Mouse (Mus musculus) neural tube, embryonic 12.5 days (tissue): ENCODE measurements around the gene Hamp. TPM values are rescaled to one million over a fixed set of nuclear protein-coding genes. Genes with fewer than 3 reads are reported as not detected.
"Not testable (repeated sequence)": the region's sequence is repeated elsewhere in the genome, so short reads cannot be mapped to it uniquely, and the experiment has no call there.

ENCODE experiments used
- ATAC-seq: fragments of 200-750 bp; cut with Nextera tagmentation; 2 replicates; pipeline ENCODE4 v1.8.0; 2017; ENCODE audit warnings: low read depth, mild to moderate bottlenecking, moderate TSS enrichment, moderate library complexity; ENCODE audit not compliant: low FRiP score
- H3K27ac ChIP-seq: fragments of 300-500 bp; sonication (generic); 2 replicates; pipeline ENCODE4 v1.5.1; 2016
- H3K27me3 ChIP-seq: fragments of 300-500 bp; sonication (generic); replicated peaks from 2 replicates; pipeline ENCODE4 v1.6.1; 2016; ENCODE audit warnings: mild to moderate bottlenecking
- H3K36me3 ChIP-seq: fragments of 300-500 bp; sonication (generic); 2 replicates; pipeline ENCODE4 v1.6.1; 2016; ENCODE audit warnings: mild to moderate bottlenecking
- H3K4me1 ChIP-seq: fragments of 300-500 bp; sonication (generic); 2 replicates; pipeline ENCODE4 v1.6.1; 2016
- H3K4me2 ChIP-seq: fragments of 300-500 bp; sonication (generic); replicated peaks from 2 replicates; pipeline ENCODE4 v1.6.1; 2016; ENCODE audit warnings: mild to moderate bottlenecking
- H3K4me3 ChIP-seq: fragments of 300-500 bp; sonication (generic); 2 replicates; pipeline ENCODE4 v1.5.1; 2016
- H3K9ac ChIP-seq: fragments of 300-500 bp; sonication (generic); 2 replicates; pipeline ENCODE4 v1.6.1; 2016; ENCODE audit warnings: mild to moderate bottlenecking
- H3K9me3 ChIP-seq: fragments of 300-500 bp; sonication (generic); 2 replicates; pipeline ENCODE4 v1.6.1; 2016; ENCODE audit warnings: mild to moderate bottlenecking
- WGBS: fragments of 180-500 bp; shearing (Covaris S2); methylation state at CpG from one replicate; pipeline ENCODE4 v1.1.7; 2016; 5-methylcytosine and 5-hydroxymethylcytosine counted together
- polyA plus RNA-seq: library from polyadenylated mRNA; unstranded; fragments of >200 nt; fragmentation: Nextera tagmentation; extraction: Ambion mirVana; gene quantifications from 2 replicates; pipeline ENCODE4 v1.2.1, GENCODE M21; 2016

Hamp gene
- polyA plus RNA-seq, 1 experiment from 2014 or later, result not detected

DNA sequence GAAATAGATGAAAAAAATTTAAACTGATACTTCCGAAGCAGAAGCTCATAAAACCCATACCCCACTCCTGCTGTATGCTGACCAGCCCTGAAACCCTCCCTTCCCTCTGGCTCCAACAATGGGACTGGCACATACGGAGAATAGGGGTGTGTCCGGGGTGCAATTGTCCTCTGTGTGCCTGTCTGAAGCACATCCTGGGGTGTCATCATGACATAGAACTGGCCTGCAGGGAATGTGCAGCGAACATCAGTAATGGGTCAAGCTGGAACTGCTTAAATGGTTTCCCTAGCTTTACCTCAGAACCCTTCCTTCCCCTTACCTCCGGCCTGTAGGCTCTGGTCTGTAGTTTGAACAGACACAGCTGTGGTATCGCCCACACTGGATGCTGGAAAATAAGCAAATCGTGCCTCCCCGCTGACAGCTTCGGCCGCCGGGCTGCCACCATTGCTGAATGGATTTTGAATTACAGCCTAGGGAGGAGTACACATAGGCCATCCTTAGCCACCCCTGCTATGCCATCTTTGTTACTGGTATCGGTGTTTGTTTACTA, 11.2 kb upstream of the Hamp start:
- ATAC-seq, result no peak
- Histone ChIP-seq H3K4me3 (peak overlapping the region; percentile 100), H3K9me3 (no peaks in the 10 kb centered on the region), H3K4me2 (peak overlapping the region; percentile 92), H3K36me3 (peaks cover 55% of the 10 kb centered on the region), H3K27ac (no peak overlapping the region), H3K9ac (peak overlapping the region; percentile 98; the same call in 1 of the 2 replicates), H3K4me1 (peaks cover 22% of the 10 kb centered on the region), H3K27me3 (no peaks in the 10 kb centered on the region)
- WGBS, result 84% methylated on average over 12 of the region's 12 CpGs

DNA sequence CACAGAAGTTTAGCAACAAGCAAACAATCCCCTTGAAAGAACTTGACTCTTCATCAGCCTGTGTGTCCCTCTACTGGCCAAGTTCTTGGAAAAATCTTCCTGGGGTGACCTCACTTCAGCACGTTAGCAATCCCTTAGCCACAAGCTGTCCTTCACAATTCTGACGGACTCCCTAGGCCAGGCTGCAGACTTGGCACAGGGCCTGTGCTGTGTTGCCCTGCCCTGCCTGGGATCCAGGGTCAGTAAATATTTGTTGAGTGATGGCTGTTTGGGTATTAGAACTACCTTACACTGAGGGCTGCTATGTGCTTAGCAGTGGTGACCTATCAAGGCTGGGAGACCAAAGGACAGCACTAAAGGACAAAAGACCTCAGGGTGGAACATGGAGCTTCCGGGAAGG, 10.2 kb upstream of the Hamp start:
- no peaks in the 10 kb centered on the region for H3K9me3 ChIP-seq
- no peak for ATAC-seq
- peaks cover 65% of the 10 kb centered on the region for H3K36me3 ChIP-seq
- H3K4me2 ChIP-seq, result no peak overlapping the region
- WGBS, result 90% methylated on average over 3 of the region's 3 CpGs
- peaks cover 22% of the 10 kb centered on the region for H3K4me1 ChIP-seq
- H3K9ac ChIP-seq, result no peak overlapping the region
- H3K27me3 ChIP-seq, result no peaks in the 10 kb centered on the region
- no peak overlapping the region for H3K27ac ChIP-seq
- no peak overlapping the region for H3K4me3 ChIP-seq

DNA sequence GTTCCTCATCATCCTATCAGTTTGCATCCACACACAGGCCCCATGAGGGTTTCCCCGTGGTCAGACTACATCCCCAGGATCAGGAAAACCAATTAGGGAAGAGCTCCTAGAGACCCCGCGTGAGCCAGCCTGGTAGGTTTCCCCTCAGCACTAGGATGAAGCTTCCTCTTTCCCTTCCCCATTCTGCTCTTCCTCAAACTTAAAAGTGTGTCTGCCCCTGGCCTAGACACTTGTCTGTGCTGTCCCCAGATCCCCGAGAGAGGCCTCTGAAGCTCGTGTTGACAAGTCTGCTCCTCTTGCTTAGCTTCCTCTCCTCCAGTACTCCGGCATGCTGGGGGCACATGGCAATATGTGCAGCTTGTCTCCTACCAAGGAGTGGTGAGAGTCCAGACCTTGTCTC, 9.6 kb upstream of the Hamp start:
- H3K36me3 ChIP-seq, result peaks cover 64% of the 10 kb centered on the region
- no peak overlapping the region for H3K4me3 ChIP-seq
- no peak for ATAC-seq
- H3K9ac ChIP-seq, result no peak overlapping the region
- H3K27me3 ChIP-seq, result no peaks in the 10 kb centered on the region
- 91% methylated on average over 6 of the region's 6 CpGs for WGBS
- H3K4me2 ChIP-seq, result no peak overlapping the region
- peaks cover 20% of the 10 kb centered on the region for H3K4me1 ChIP-seq
- H3K27ac ChIP-seq, result no peak overlapping the region
- no peaks in the 10 kb centered on the region for H3K9me3 ChIP-seq

DNA sequence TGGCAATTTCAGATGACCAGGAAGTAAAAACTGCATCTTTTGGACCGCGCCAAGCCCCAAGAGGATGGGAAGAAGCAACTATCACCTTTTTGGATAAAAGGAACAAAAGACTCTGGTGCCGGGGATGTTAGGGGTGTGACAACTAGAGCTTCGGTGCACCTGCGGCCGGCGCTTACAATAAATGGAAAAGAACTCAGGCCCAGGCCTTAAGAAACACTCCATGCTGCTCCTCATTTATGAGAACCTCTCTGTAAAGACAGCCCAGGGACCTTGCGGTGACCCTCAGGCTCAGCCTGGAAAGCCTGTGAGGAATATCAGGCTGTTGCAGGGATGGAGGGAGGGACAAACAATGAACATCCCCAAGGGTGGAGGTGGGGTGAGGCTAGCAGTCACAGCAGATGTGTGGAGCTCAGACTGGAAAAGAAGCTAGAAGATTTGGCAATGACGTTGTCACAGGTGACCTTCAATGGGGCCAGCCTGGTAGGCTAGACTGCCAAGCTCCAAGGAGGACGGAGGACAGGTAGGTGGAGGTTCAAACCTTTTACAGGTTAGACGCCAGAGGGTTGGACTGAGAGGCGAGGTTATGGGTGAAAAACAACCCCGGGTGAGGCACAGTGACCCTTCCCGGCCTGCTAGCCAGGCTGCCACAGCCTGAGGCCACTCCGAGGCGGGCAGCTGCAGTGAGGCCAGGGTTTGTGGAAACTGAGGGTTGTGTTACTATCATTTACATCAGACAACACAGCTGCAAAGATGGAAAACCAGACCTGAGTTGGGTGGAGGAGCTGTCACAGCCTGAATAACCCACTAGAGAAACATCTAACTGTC, 8.8 kb upstream of the Hamp start:
- ATAC-seq, result no peak
- H3K4me3 ChIP-seq, result no peak overlapping the region
- WGBS, result 94% methylated on average over 16 of the region's 16 CpGs
- no peak overlapping the region for H3K4me2 ChIP-seq
- peaks cover 12% of the 10 kb centered on the region for H3K4me1 ChIP-seq
- H3K36me3 ChIP-seq, result peaks cover 64% of the 10 kb centered on the region
- no peak overlapping the region for H3K27ac ChIP-seq
- no peaks in the 10 kb centered on the region for H3K27me3 ChIP-seq
- H3K9me3 ChIP-seq, result no peaks in the 10 kb centered on the region
- no peak overlapping the region for H3K9ac ChIP-seq

- WGBS, result 94% methylated on average over 3 of the region's 3 CpGs
Observed at GRCm38 (mm10) chr7:30949902-30950301, 6.1 kb upstream of the Hamp start.

GRCm38 (mm10) chr7:30945876-30946275, 2.0 kb upstream of the Hamp start:
- no peaks in the 10 kb centered on the region for H3K4me1 ChIP-seq
- peaks cover 37% of the 10 kb centered on the region for H3K36me3 ChIP-seq
- H3K9ac ChIP-seq, result no peak overlapping the region
- no peaks in the 10 kb centered on the region for H3K9me3 ChIP-seq
- no peak overlapping the region for H3K27ac ChIP-seq
- no peak overlapping the region for H3K4me2 ChIP-seq
- H3K4me3 ChIP-seq, result no peak overlapping the region
- H3K27me3 ChIP-seq, result no peaks in the 10 kb centered on the region
- WGBS, result 97% methylated on average over 7 of the region's 7 CpGs
- no peak for ATAC-seq

More at GRCm38 (mm10) chr7:30949902-30950301, 6.1 kb upstream of the Hamp start:
- H3K4me2 ChIP-seq, H3K9me3 ChIP-seq, H3K4me3 ChIP-seq, H3K27ac ChIP-seq, H3K27me3 ChIP-seq, ATAC-seq, H3K9ac ChIP-seq, H3K4me1 ChIP-seq: not testable (repeated sequence)
- peaks cover 75% of the 10 kb centered on the region for H3K36me3 ChIP-seq

DNA sequence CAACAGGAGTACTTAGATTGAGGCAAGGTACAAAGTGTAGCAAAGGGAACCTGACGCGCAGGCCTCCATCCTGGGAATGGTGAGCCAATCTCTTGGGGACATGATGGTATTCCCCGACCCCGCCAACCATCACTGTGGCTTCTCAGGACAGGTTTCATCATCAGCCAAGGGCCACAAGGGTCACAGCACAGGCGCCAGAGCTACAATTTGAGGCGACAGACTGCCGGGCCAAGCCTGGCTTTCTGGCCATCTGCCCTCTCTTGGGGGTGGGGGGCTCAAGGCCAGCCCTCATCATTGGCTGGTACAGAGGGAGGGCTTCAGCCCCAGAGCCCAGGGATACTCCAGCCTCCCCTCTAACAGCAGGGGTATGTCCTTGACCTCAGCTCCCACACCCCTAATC, 1.6 kb upstream of the Hamp start:
- H3K36me3 ChIP-seq, result peaks cover 33% of the 10 kb centered on the region
- H3K27ac ChIP-seq, H3K4me1 ChIP-seq, H3K4me3 ChIP-seq, ATAC-seq, H3K27me3 ChIP-seq, H3K4me2 ChIP-seq, H3K9ac ChIP-seq, H3K9me3 ChIP-seq: not testable (repeated sequence)
- WGBS, result 93% methylated on average over 7 of the region's 7 CpGs

GRCm38 (mm10) chr7:30944706-30945105, 874 bp upstream of the Hamp start:
- peaks cover 26% of the 10 kb centered on the region for H3K36me3 ChIP-seq
- not testable (repeated sequence) for H3K4me2 ChIP-seq, H3K27ac ChIP-seq, H3K27me3 ChIP-seq, H3K9me3 ChIP-seq, H3K9ac ChIP-seq, H3K4me3 ChIP-seq, H3K4me1 ChIP-seq, ATAC-seq
- 76% methylated on average over 2 of the region's 2 CpGs for WGBS

DNA sequence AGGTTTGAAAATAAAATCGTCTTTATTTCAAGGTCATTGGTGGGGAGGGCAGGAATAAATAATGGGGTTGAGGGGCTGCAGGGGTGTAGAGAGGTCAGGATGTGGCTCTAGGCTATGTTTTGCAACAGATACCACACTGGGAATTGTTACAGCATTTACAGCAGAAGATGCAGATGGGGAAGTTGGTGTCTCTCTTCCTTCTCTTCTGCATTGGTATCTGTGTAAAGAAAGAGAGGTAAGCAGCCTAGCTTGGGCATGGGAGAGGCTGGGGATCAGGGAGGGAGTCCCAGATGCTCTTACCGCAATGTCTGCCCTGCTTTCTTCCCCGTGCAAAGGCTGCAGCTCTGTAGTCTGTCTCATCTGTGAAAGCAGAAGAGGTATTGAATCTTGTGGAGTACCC, 1.5 kb downstream of the Hamp start:
- not testable (repeated sequence) for H3K4me3 ChIP-seq, H3K9me3 ChIP-seq, H3K9ac ChIP-seq, ATAC-seq, H3K27ac ChIP-seq, H3K4me2 ChIP-seq, H3K27me3 ChIP-seq, H3K4me1 ChIP-seq
- WGBS, result 64% methylated on average over 3 of the region's 3 CpGs
- H3K36me3 ChIP-seq, result peaks cover 14% of the 10 kb centered on the region

- not testable (repeated sequence) for ATAC-seq, H3K4me1 ChIP-seq
Observed at GRCm38 (mm10) chr7:30940070-30940469, 3.8 kb downstream of the Hamp start.

GRCm38 (mm10) chr7:30935422-30936099, 8.3 kb downstream of the Hamp start:
- H3K4me3 ChIP-seq, H3K9ac ChIP-seq, H3K4me1 ChIP-seq, H3K9me3 ChIP-seq, H3K36me3 ChIP-seq, H3K4me2 ChIP-seq, ATAC-seq, H3K27me3 ChIP-seq, H3K27ac ChIP-seq: not testable (repeated sequence)
- WGBS, result 82% methylated on average over 6 of the region's 6 CpGs

More at GRCm38 (mm10) chr7:30940070-30940469, 3.8 kb downstream of the Hamp start:
- H3K4me2 ChIP-seq, H3K27me3 ChIP-seq, H3K36me3 ChIP-seq, H3K9me3 ChIP-seq, H3K27ac ChIP-seq, H3K9ac ChIP-seq, H3K4me3 ChIP-seq: not testable (repeated sequence)
- 85% methylated on average over 1 of the region's 1 CpGs for WGBS

DNA sequence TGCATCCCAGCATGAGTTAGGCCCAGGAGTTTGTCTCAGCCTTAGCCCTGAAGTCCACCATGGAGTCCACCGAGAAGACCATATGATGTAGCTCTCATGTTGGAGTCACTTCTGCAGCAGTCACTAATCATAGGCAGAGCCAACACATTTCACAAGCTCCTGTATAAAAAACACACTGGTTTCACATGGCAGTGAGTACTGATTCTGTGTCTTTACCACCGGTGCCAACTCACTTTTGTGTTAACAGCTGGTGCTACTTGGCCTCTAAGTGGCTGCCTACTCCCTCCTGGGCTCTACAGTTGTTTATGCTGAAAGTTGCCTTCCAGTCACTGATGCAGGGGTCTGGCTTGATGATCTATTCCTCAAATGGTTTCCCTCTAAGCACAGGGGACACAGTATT, 19.3 kb downstream of the Hamp start, which contains the start of gene Hamp2:
Gene Hamp2, minus strand, starts transcription at position 101 of the 400 bp plus-strand sequence.
- H3K36me3 ChIP-seq, H3K9ac ChIP-seq, H3K27ac ChIP-seq, H3K4me3 ChIP-seq, H3K27me3 ChIP-seq, H3K4me1 ChIP-seq, H3K9me3 ChIP-seq, H3K4me2 ChIP-seq, ATAC-seq: not testable (repeated sequence)
- 67% methylated on average over 2 of the region's 2 CpGs for WGBS
